Mouse (Mus musculus): ENCODE data around the gene Fgf23.

Fgf23 gene

GRCm38 (mm10) chr6:127114753-127115456, 42.2 kb downstream of the Fgf23 start:
- no peak for DNase-seq (ENCODE audit: low read depth, low spot score)

- no peak for DNase-seq (ENCODE audit: low read depth, low spot score)
Observed at GRCm38 (mm10) chr6:127122221-127122806, 49.6 kb downstream of the Fgf23 start.

GRCm38 (mm10) chr6:127122996-127123395, 50.3 kb downstream of the Fgf23 start:
- no peak for DNase-seq (ENCODE audit: low read depth, low spot score)

GRCm38 (mm10) chr6:127123506-127123905, 50.8 kb downstream of the Fgf23 start:
- no peak for DNase-seq (ENCODE audit: low read depth, low spot score)

- no peak for DNase-seq (ENCODE audit: low read depth, low spot score)
Observed at GRCm38 (mm10) chr6:127129659-127130058, 57.0 kb downstream of the Fgf23 start.

DNA sequence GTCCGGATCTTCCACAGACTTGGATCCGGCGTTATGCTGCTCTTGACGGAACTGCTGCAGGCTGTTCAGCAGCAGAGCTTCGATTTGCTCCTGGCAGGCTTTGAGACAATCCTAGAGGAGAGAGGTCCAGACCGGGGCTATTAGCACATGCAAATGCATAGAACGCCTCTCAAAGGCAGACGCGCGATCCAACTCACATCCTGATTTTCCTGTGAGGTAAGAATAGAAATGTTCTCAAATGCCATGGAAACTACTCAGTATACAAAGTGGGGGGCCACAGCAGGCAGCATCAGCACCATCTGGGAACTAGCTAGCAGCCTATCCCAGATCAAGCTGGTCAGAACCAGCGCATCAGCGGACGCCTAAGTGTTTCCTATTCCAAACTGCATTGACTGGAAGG, 57.7 kb downstream of the Fgf23 start:
- no peak for DNase-seq (ENCODE audit: low read depth, low spot score)

Measured in embryo, embryonic 11.5 days (tissue).